Mouse (Mus musculus): Measurements from ENCODE around the gene Smad3. TPM values are rescaled to one million over a fixed set of nuclear protein-coding genes. Genes with fewer than 3 reads are reported as not detected.

The Smad3 gene
- total and polyA plus RNA-seq, 3 experiments: 7.5 to 10.2 TPM; not detected in 1

DNA sequence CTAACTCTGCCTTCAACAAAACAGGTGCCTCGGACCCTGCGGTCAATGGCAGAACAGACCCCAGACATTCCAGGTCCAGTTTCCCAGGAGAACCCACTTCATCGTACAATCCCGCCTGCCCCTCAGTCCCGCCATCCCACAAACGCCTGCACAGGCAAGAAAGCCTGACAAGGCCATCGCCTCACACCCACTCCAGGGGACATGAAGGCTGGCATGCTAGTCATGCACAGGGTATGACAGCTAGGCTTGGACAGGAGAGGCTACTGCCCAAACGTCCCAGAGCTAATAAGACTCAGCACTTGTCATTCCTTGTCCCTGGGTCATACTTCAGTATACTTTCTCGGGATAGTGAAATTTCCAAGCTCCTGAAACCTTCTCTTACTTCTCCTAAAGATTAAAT, 34.9 kb downstream of the Smad3 start:
- H3K9me3 ChIP-seq (replicated peaks; ENCODE audit: insufficient read depth, low read length): no peaks in the 10 kb centered on the region
- no peak for TF ChIP-seq ZMIZ1 (IDR thresholded peaks at IDR 0.05; ENCODE audit: low read depth, low read length)
- TF ChIP-seq GATA1 (IDR thresholded peaks at IDR 0.05; ENCODE audit: low read depth, low read length): no peak
- no peak for TF ChIP-seq NRF1 (IDR thresholded peaks at IDR 0.05; ENCODE audit: insufficient read depth, low read depth, low read length, poor library complexity, severe bottlenecking)
- TF ChIP-seq BHLHE40 (IDR thresholded peaks at IDR 0.05; ENCODE audit: borderline replicate concordance, low read depth, low read length): no peak
- TF ChIP-seq CTCF (IDR thresholded peaks at IDR 0.05 in 2 of 3, conservative IDR thresholded peaks at IDR 0.05 in 1 of 3; ENCODE audit: control insufficient read depth in 1 of 3, insufficient read depth in 1 of 3, low read depth in 2 of 3, low read length in 3 of 3, poor library complexity in 1 of 3, severe bottlenecking in 1 of 3): no peak
- no peak for TF ChIP-seq CHD1 (IDR thresholded peaks at IDR 0.05; ENCODE audit: low read depth, low read length)
- TF ChIP-seq RAD21 (IDR thresholded peaks at IDR 0.05; ENCODE audit: low read depth, low read length): no peak
- no peak for TF ChIP-seq TAL1 (IDR thresholded peaks at IDR 0.05; ENCODE audit: low read length)
- TF ChIP-seq KAT2A (conservative IDR thresholded peaks at IDR 0.05; ENCODE audit: low read depth, low read length): no peak
- TF ChIP-seq EP300 (IDR thresholded peaks at IDR 0.05; ENCODE audit: low read depth in 1 of 2, low read length in 2 of 2): no peak
- TF ChIP-seq ZNF384 (IDR thresholded peaks at IDR 0.05; ENCODE audit: low read depth, low read length): no peak
- no peak for TF ChIP-seq POLR2AphosphoS2 (IDR thresholded peaks at IDR 0.05; ENCODE audit: low read length)
- no peak for TF ChIP-seq JUND (IDR thresholded peaks at IDR 0.05; ENCODE audit: low read depth, low read length)
- no peak for TF ChIP-seq MYC (IDR thresholded peaks at IDR 0.05; ENCODE audit: low read depth, low read length)
- no peak for TF ChIP-seq SMC3 (IDR thresholded peaks at IDR 0.05; ENCODE audit: low read depth, low read length)
- no peak for TF ChIP-seq MAFK (IDR thresholded peaks at IDR 0.05; ENCODE audit: borderline replicate concordance, low read depth, low read length)
- H3K9ac ChIP-seq (ENCODE audit: control insufficient read depth, low read depth, low read length, poor library complexity, severe bottlenecking): no peak overlapping the region
- H3K4me3 ChIP-seq (ENCODE audit: control insufficient read depth in 1 of 2, insufficient read depth in 1 of 2, low read depth in 2 of 2, low read length in 2 of 2): no peak overlapping the region
- no peak for DNase-seq (ENCODE audit: low read depth, low spot score)
- no peaks in the 10 kb centered on the region for H3K27me3 ChIP-seq (ENCODE audit: control insufficient read depth in 1 of 2, insufficient read depth in 2 of 2, low read length in 2 of 2)
- H3K79me2 ChIP-seq (ENCODE audit: control insufficient read depth, insufficient read depth, low read length, poor library complexity): no peaks in the 10 kb centered on the region
- H3K4me1 ChIP-seq (ENCODE audit: control insufficient read depth in 1 of 2, insufficient read depth in 2 of 2, low read length in 2 of 2): peaks cover 26 to 54% of the 10 kb centered on the region in 2 experiments
- H3K27ac ChIP-seq (ENCODE audit: control insufficient read depth, low read depth, low read length): no peak overlapping the region
- H3K36me3 ChIP-seq (ENCODE audit: control insufficient read depth in 1 of 2, insufficient read depth in 2 of 2, low read length in 2 of 2): peaks cover 0 to 30% of the 10 kb centered on the region in 2 experiments; a peak in 2 of 4 replicates

DNA sequence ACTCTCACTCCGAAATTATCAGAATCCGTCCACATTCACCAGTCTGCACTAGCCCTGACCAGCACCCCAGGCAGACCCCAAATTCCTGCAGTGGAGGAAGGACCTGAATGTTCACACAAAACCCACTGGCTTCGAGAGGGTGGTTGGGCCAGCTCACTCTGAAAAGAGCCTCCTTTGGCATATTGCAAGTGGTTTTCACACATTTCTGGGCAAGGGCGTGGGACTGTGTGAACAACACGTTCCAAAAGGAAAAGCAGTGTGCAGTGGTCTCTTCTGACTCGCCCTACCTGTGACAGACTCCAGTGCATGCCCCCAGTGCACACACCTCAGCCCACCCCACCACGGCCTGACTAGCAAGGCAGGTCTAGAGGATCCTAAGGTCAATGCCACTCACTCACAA, 35.4 kb downstream of the Smad3 start:
- TF ChIP-seq MAFK (IDR thresholded peaks at IDR 0.05; ENCODE audit: borderline replicate concordance, low read depth, low read length): no peak
- TF ChIP-seq MAZ (IDR thresholded peaks at IDR 0.05; ENCODE audit: low read depth, low read length): no peak
- no peak for TF ChIP-seq RAD21 (IDR thresholded peaks at IDR 0.05; ENCODE audit: low read depth, low read length)
- TF ChIP-seq MYC (IDR thresholded peaks at IDR 0.05; ENCODE audit: low read depth, low read length): no peak
- TF ChIP-seq GABPA (IDR thresholded peaks at IDR 0.05; ENCODE audit: low read depth, low read length): no peak
- no peak for TF ChIP-seq USF2 (IDR thresholded peaks at IDR 0.05; ENCODE audit: borderline replicate concordance in 1 of 2, insufficient read depth in 1 of 2, low read depth in 1 of 2, low read length in 2 of 2)
- TF ChIP-seq ZC3H11A (IDR thresholded peaks at IDR 0.05; ENCODE audit: low read depth, low read length): no peak
- no peak for TF ChIP-seq POLR2AphosphoS2 (IDR thresholded peaks at IDR 0.05; ENCODE audit: low read length)
- no peak for TF ChIP-seq MYB (IDR thresholded peaks at IDR 0.05; ENCODE audit: low read depth, low read length)
- no peak for TF ChIP-seq ELF1 (IDR thresholded peaks at IDR 0.05; ENCODE audit: low read depth, low read length)
- no peak for TF ChIP-seq KAT2A (conservative IDR thresholded peaks at IDR 0.05; ENCODE audit: low read depth, low read length)
- TF ChIP-seq TAL1 (IDR thresholded peaks at IDR 0.05; ENCODE audit: low read length): no peak
- no peak for TF ChIP-seq NRF1 (IDR thresholded peaks at IDR 0.05; ENCODE audit: insufficient read depth, low read depth, low read length, poor library complexity, severe bottlenecking)
- no peak for TF ChIP-seq CHD1 (IDR thresholded peaks at IDR 0.05; ENCODE audit: low read depth, low read length)
- H3K9ac ChIP-seq (ENCODE audit: control insufficient read depth, low read depth, low read length, poor library complexity, severe bottlenecking): 0 out of 2 replicates have a peak overlapping the region, but pooled peaks have one; percentile 2
- H3K79me2 ChIP-seq (ENCODE audit: control insufficient read depth, insufficient read depth, low read length, poor library complexity): no peaks in the 10 kb centered on the region
- no peak overlapping the region for H3K4me3 ChIP-seq (ENCODE audit: control insufficient read depth in 1 of 2, insufficient read depth in 1 of 2, low read depth in 2 of 2, low read length in 2 of 2)
- H3K27ac ChIP-seq (ENCODE audit: control insufficient read depth, low read depth, low read length): peak overlapping the region; percentile 84
- H3K27me3 ChIP-seq (ENCODE audit: control insufficient read depth in 1 of 2, insufficient read depth in 2 of 2, low read length in 2 of 2): no peaks in the 10 kb centered on the region
- DNase-seq (ENCODE audit: low read depth, low spot score): no peak
- H3K9me3 ChIP-seq (replicated peaks; ENCODE audit: insufficient read depth, low read length): no peaks in the 10 kb centered on the region
- peaks cover 0 to 30% of the 10 kb centered on the region in 2 experiments; a peak in 2 of 4 replicates for H3K36me3 ChIP-seq (ENCODE audit: control insufficient read depth in 1 of 2, insufficient read depth in 2 of 2, low read length in 2 of 2)
- peaks cover 26 to 49% of the 10 kb centered on the region in 2 experiments for H3K4me1 ChIP-seq (ENCODE audit: control insufficient read depth in 1 of 2, insufficient read depth in 2 of 2, low read length in 2 of 2)
